Mouse (Mus musculus): Measurements from ENCODE around the gene Ppat.

GRCm38 (mm10) chr5:76866819-76867218 is 84.6 kb downstream of the Ppat start:
- no peak for TF ChIP-seq POLR2A (IDR thresholded peaks at IDR 0.05; ENCODE audit: borderline replicate concordance, control insufficient read depth, low read depth, low read length)
- no peak for TF ChIP-seq CTCF (IDR thresholded peaks at IDR 0.05; ENCODE audit: control insufficient read depth, insufficient read depth, low read length)

All from bone marrow, adult 2 months (tissue).